Mouse (Mus musculus) cerebellum, adult 2 months (tissue): ENCODE data around the gene Rps19bp1.

Experiments
- CTCF ChIP-seq: fragments of 200-500 bp; IDR thresholded peaks from 2 replicates; pipeline ENCODE4 v1.5.1; 2011; ENCODE audit warnings: low read depth, mild to moderate bottlenecking, control low read depth, low read length, moderate library complexity, borderline replicate concordance; ENCODE audit not compliant: insufficient read depth
- POLR2A ChIP-seq: fragments of 200-500 bp; IDR thresholded peaks from 2 replicates; pipeline ENCODE4 v1.6.1; 2011; ENCODE audit warnings: low read length, control low read depth, borderline replicate concordance; ENCODE audit not compliant: insufficient read depth

DNA sequence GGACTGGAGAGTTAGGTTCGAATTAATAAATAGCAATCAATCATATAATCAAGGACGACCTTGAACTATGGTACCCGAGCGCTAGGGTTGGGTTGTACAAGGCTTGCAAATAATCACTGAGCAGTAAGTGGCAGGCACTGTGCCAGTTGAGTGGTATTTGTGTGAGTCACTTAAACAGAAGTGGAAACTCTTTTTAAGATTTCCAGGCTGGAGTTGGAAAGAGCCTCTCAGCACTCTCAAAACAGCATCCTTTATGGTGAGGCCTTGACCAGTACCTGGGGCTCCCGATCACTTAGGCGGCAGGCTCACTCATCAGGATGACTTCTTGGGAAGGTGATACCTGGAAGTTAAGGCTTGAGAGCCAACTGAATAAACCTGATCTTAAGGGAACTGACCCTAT, 9.9 kb downstream of the Rps19bp1 start:
- TF ChIP-seq CTCF (no peak), POLR2A (no peak)
